Mouse (Mus musculus): ENCODE data around the gene Camk1d. TPM values are rescaled to one million over a fixed set of nuclear protein-coding genes. Genes with fewer than 3 reads are reported as not detected.

Gene Camk1d
- polyA plus RNA-seq, 1 experiment: 25.6 TPM

DNA sequence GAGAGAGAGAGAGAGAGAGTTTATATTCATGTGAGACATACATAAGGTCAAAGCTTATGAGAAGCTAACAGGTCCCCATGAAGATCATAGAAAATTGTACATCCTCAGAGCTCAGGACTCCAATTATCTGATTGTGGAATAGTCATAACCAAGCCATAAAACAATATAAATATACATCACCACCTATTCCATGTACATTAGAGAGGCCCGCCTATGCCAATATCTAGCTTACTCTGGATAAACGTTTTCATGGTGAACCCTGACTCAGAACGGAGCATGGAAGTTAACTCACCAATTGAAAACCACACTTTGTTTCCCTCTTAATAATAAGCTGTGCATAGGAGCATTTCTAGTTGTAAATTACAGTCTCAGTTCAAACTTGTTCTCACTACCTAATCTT lies 288.7 kb downstream of the Camk1d start:
- 86% methylated on average over 3 of the region's 3 CpGs for WGBS
- no peak for TF ChIP-seq CTCF (IDR thresholded peaks at IDR 0.05; ENCODE audit: borderline replicate concordance, insufficient read depth, low read depth, low read length)
- TF ChIP-seq POLR2A (IDR thresholded peaks at IDR 0.05; ENCODE audit: borderline replicate concordance, insufficient read depth, low read length): no peak
- Histone ChIP-seq H3K27ac (ENCODE audit: insufficient read depth, low read length) (no peak overlapping the region), H3K4me3 (replicated peaks; ENCODE audit: insufficient read depth, low read depth, low read length) (no peak overlapping the region), H3K4me1 (ENCODE audit: control insufficient read depth, insufficient read depth, low read length) (peaks cover 4% of the 10 kb centered on the region; the same call in 1 of the 2 replicates), H3K27me3 (ENCODE audit: control insufficient read depth, insufficient read depth, low read length) (no peaks in the 10 kb centered on the region)
- no peak for DNase-seq

DNA sequence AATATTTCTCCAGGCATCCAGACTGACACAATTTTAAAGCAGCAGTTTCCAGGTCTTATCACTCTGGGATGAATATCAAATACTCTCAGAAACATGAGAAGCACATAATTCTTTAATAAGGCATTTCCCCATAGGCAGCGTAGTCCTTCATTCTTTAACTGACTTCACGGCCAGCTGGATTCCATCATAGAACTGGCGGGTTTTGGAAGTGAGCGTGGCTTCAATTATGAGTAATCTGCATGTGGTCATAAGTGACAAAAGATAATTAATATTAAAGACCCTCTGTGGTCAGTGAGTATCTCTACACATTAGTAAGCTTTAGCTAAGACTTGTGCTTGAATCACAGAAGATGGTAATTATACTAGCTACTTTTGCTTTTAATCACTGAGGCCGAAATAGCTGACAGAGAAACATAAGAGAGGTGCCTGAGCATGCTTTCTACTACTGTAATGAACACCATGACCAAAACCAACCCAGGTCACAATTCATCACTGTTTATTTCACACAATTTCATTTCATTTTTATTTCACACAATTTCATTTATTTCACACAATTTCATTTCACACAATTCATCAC lies 293.6 kb downstream of the Camk1d start:
- DNase-seq: no peak
- TF ChIP-seq POLR2A (IDR thresholded peaks at IDR 0.05; ENCODE audit: borderline replicate concordance, insufficient read depth, low read length): no peak
- H3K4me3 ChIP-seq (replicated peaks; ENCODE audit: insufficient read depth, low read depth, low read length): no peak overlapping the region
- H3K27me3 ChIP-seq (ENCODE audit: control insufficient read depth, insufficient read depth, low read length): no peaks in the 10 kb centered on the region
- H3K27ac ChIP-seq (ENCODE audit: insufficient read depth, low read length): no peak overlapping the region
- peaks cover 11% of the 10 kb centered on the region for H3K4me1 ChIP-seq (ENCODE audit: control insufficient read depth, insufficient read depth, low read length)
- WGBS: 91% methylated on average over 5 of the region's 5 CpGs

DNA sequence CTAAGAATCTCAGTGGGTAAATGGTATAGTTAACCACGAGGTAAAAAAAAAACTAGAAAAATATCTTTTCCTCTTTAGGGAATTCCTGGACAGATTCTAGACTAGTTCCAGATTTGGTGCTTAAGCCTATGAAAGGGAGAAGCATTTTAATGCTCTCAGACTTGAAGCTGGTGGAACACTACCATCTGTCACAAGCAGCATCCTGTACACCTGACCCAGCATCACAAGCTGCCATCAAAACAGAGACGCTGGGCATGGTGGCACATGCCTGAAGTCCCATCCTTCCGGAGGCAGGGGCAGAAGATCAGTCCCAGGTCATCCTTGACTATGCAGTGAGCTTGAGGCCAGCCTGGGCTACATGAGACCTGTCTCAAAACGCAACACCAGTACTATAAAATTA lies 295.5 kb downstream of the Camk1d start:
- peak; percentile 41 to 71 for DNase-seq
- no peak overlapping the region for H3K27ac ChIP-seq (ENCODE audit: insufficient read depth, low read length)
- H3K4me1 ChIP-seq (ENCODE audit: control insufficient read depth, insufficient read depth, low read length): peaks cover 11% of the 10 kb centered on the region
- WGBS: 41% methylated on average over 4 of the region's 4 CpGs
- TF ChIP-seq POLR2A (IDR thresholded peaks at IDR 0.05; ENCODE audit: borderline replicate concordance, insufficient read depth, low read length) (no peak), CTCF (IDR thresholded peaks at IDR 0.05; ENCODE audit: borderline replicate concordance, insufficient read depth, low read depth, low read length) (no peak)
- no peak overlapping the region for H3K4me3 ChIP-seq (replicated peaks; ENCODE audit: insufficient read depth, low read depth, low read length)
- no peaks in the 10 kb centered on the region for H3K27me3 ChIP-seq (ENCODE audit: control insufficient read depth, insufficient read depth, low read length)

- H3K27ac ChIP-seq (ENCODE audit: insufficient read depth, low read length): no peak overlapping the region
- peak; percentile 58 to 75 for DNase-seq
- H3K27me3 ChIP-seq (ENCODE audit: control insufficient read depth, insufficient read depth, low read length): no peaks in the 10 kb centered on the region
- WGBS: 72% methylated on average over 6 of the region's 6 CpGs
- peaks cover 7% of the 10 kb centered on the region; the same call in 1 of the 2 replicates for H3K4me1 ChIP-seq (ENCODE audit: control insufficient read depth, insufficient read depth, low read length)
- no peak overlapping the region for H3K4me3 ChIP-seq (replicated peaks; ENCODE audit: insufficient read depth, low read depth, low read length)
- TF ChIP-seq CTCF (IDR thresholded peaks at IDR 0.05; ENCODE audit: borderline replicate concordance, insufficient read depth, low read depth, low read length): no peak
- TF ChIP-seq POLR2A (IDR thresholded peaks at IDR 0.05; ENCODE audit: borderline replicate concordance, insufficient read depth, low read length): no peak
Observed at GRCm38 (mm10) chr2:5417158-5418032, 296.9 kb downstream of the Camk1d start.

- H3K27me3 ChIP-seq (ENCODE audit: control insufficient read depth, insufficient read depth, low read length): no peaks in the 10 kb centered on the region
- 84% methylated on average over 2 of the region's 2 CpGs for WGBS
- 0 out of 2 replicates have a peak, but pooled peaks cover 5% of the 10 kb centered on the region for H3K4me1 ChIP-seq (ENCODE audit: control insufficient read depth, insufficient read depth, low read length)
- TF ChIP-seq CTCF (IDR thresholded peaks at IDR 0.05; ENCODE audit: borderline replicate concordance, insufficient read depth, low read depth, low read length): no peak
- no peak for TF ChIP-seq POLR2A (IDR thresholded peaks at IDR 0.05; ENCODE audit: borderline replicate concordance, insufficient read depth, low read length)
- H3K27ac ChIP-seq (ENCODE audit: insufficient read depth, low read length): no peak overlapping the region
- no peak for DNase-seq
- H3K4me3 ChIP-seq (replicated peaks; ENCODE audit: insufficient read depth, low read depth, low read length): no peak overlapping the region
Observed at GRCm38 (mm10) chr2:5411774-5412173, 302.5 kb downstream of the Camk1d start.

GRCm38 (mm10) chr2:5403850-5404249 lies 310.5 kb downstream of the Camk1d start:
- WGBS: 67% methylated on average over 3 of the region's 3 CpGs
- H3K4me1 ChIP-seq (ENCODE audit: control insufficient read depth, insufficient read depth, low read length): no peaks in the 10 kb centered on the region
- H3K4me3 ChIP-seq (replicated peaks; ENCODE audit: insufficient read depth, low read depth, low read length): no peak overlapping the region

DNA sequence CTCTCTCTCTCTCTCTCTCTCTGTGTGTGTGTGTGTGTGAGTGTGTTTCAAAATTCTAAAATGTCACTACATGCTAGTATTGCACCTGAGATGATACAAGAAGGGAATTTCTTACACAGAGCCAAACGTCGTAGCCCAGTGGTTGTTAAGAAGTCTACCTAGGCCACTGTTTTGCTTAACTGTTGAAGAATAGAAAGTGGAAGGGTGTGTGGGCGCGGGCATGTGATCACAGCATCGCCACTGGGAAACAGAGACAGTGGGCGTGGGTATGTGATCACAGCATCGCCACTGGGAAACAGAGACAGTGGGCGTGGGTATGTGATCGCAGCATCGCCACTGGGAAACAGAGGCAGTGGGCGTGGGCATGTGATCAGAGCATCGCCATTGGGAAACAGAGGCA lies 312.3 kb downstream of the Camk1d start:
- no peaks in the 10 kb centered on the region for H3K4me1 ChIP-seq (ENCODE audit: control insufficient read depth, insufficient read depth, low read length)
- WGBS: 93% methylated on average over 12 of the region's 12 CpGs
- H3K4me3 ChIP-seq (replicated peaks; ENCODE audit: insufficient read depth, low read depth, low read length): no peak overlapping the region
- no peak overlapping the region for H3K27ac ChIP-seq (ENCODE audit: insufficient read depth, low read length)
- H3K27me3 ChIP-seq (ENCODE audit: control insufficient read depth, insufficient read depth, low read length): no peaks in the 10 kb centered on the region; the same call in 1 of the 2 replicates
- no peak for TF ChIP-seq CTCF (IDR thresholded peaks at IDR 0.05; ENCODE audit: borderline replicate concordance, insufficient read depth, low read depth, low read length)
- TF ChIP-seq POLR2A (IDR thresholded peaks at IDR 0.05; ENCODE audit: borderline replicate concordance, insufficient read depth, low read length): no peak
- no peak for DNase-seq

More at GRCm38 (mm10) chr2:5403850-5404249, 310.5 kb downstream of the Camk1d start:
- Histone ChIP-seq H3K27ac (ENCODE audit: insufficient read depth, low read length) (no peak overlapping the region), H3K27me3 (ENCODE audit: control insufficient read depth, insufficient read depth, low read length) (no peaks in the 10 kb centered on the region; the same call in 1 of the 2 replicates)
- DNase-seq: no peak
- peak; percentile 31; the same call in 1 of the 2 replicates for TF ChIP-seq CTCF (IDR thresholded peaks at IDR 0.05; ENCODE audit: borderline replicate concordance, insufficient read depth, low read depth, low read length)
- no peak for TF ChIP-seq POLR2A (IDR thresholded peaks at IDR 0.05; ENCODE audit: borderline replicate concordance, insufficient read depth, low read length)

DNA sequence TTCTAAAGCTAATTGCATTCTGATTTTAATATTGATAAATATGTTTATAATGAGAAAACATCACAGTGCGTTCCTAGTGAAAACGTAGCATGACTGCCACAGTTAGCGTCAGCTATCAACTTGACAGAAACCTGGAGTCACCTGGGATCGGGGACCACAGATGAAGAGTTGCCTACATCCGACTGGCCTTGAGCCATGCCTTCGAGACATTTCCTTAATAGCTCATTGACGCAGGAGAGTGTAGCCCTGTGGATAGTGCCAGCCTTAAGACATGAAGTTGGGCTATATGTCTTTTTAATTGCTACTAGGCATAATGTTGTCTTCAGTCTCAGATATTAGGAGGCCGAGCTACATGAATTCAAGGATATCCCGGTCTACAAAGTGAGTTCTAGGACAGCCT lies 315.8 kb downstream of the Camk1d start:
- no peaks in the 10 kb centered on the region for H3K4me1 ChIP-seq (ENCODE audit: control insufficient read depth, insufficient read depth, low read length)
- H3K4me3 ChIP-seq (replicated peaks; ENCODE audit: insufficient read depth, low read depth, low read length): no peak overlapping the region
- H3K27ac ChIP-seq (ENCODE audit: insufficient read depth, low read length): no peak overlapping the region
- H3K27me3 ChIP-seq (ENCODE audit: control insufficient read depth, insufficient read depth, low read length): no peaks in the 10 kb centered on the region; the same call in 1 of the 2 replicates
- TF ChIP-seq CTCF (IDR thresholded peaks at IDR 0.05; ENCODE audit: borderline replicate concordance, insufficient read depth, low read depth, low read length) (no peak), POLR2A (IDR thresholded peaks at IDR 0.05; ENCODE audit: borderline replicate concordance, insufficient read depth, low read length) (no peak)
- WGBS: 90% methylated on average over 9 of the region's 9 CpGs
- no peak for DNase-seq
